Mouse (Mus musculus): ENCODE data around the gene Cblb.

Gene Cblb

GRCm38 (mm10) chr16:52031091-52031689 lies at the start of gene Cblb:
TSS of gene Cblb (plus strand) at chr16:52031225.
- peak; percentile 99 to 100 for DNase-seq (ENCODE audit: inconsistent age in 2 of 2, low spot score in 1 of 2)

- peak; percentile 30 to 65 for DNase-seq (ENCODE audit: inconsistent age in 2 of 2, low spot score in 1 of 2)
Observed at GRCm38 (mm10) chr16:51985436-51985835, 45.6 kb upstream of the Cblb start.

GRCm38 (mm10) chr16:51986207-51986606 lies 44.8 kb upstream of the Cblb start:
- no peak for DNase-seq (ENCODE audit: inconsistent age in 2 of 2, low spot score in 1 of 2)

- DNase-seq (ENCODE audit: inconsistent age in 2 of 2, low spot score in 1 of 2): no peak
Observed at GRCm38 (mm10) chr16:51987085-51987620, 43.9 kb upstream of the Cblb start.

GRCm38 (mm10) chr16:51988027-51988426 lies 43.0 kb upstream of the Cblb start:
- DNase-seq (ENCODE audit: inconsistent age in 2 of 2, low spot score in 1 of 2): no peak

- DNase-seq (ENCODE audit: inconsistent age in 2 of 2, low spot score in 1 of 2): no peak
Observed at GRCm38 (mm10) chr16:51989259-51989658, 41.8 kb upstream of the Cblb start.

- DNase-seq (ENCODE audit: inconsistent age in 2 of 2, low spot score in 1 of 2): no peak
Observed at GRCm38 (mm10) chr16:52000043-52000442, 31.0 kb upstream of the Cblb start.

- DNase-seq (ENCODE audit: inconsistent age in 2 of 2, low spot score in 1 of 2): no peak
Observed at GRCm38 (mm10) chr16:52000801-52001200, 30.2 kb upstream of the Cblb start.

GRCm38 (mm10) chr16:52007006-52007405 lies 24.0 kb upstream of the Cblb start:
- no peak for DNase-seq (ENCODE audit: inconsistent age in 2 of 2, low spot score in 1 of 2)

GRCm38 (mm10) chr16:52008471-52008870 lies 22.6 kb upstream of the Cblb start:
- peak in 1 of 2 experiments; percentile 69 for DNase-seq (ENCODE audit: inconsistent age in 2 of 2, low spot score in 1 of 2)

- DNase-seq (ENCODE audit: inconsistent age in 2 of 2, low spot score in 1 of 2): no peak
Observed at GRCm38 (mm10) chr16:52009421-52009820, 21.6 kb upstream of the Cblb start.

- DNase-seq (ENCODE audit: inconsistent age in 2 of 2, low spot score in 1 of 2): peak; percentile 57 to 87
Observed at GRCm38 (mm10) chr16:52012984-52013383, 18.0 kb upstream of the Cblb start.

- no peak for DNase-seq (ENCODE audit: inconsistent age in 2 of 2, low spot score in 1 of 2)
Observed at GRCm38 (mm10) chr16:52013812-52014211, 17.2 kb upstream of the Cblb start.

GRCm38 (mm10) chr16:52023417-52023816 lies 7.6 kb upstream of the Cblb start:
- no peak for DNase-seq (ENCODE audit: inconsistent age in 2 of 2, low spot score in 1 of 2)

- DNase-seq (ENCODE audit: inconsistent age in 2 of 2, low spot score in 1 of 2): no peak
Observed at GRCm38 (mm10) chr16:52027326-52027725, 3.7 kb upstream of the Cblb start.

GRCm38 (mm10) chr16:52029001-52029400 lies 2.0 kb upstream of the Cblb start:
- no peak for DNase-seq (ENCODE audit: inconsistent age in 2 of 2, low spot score in 1 of 2)

GRCm38 (mm10) chr16:52031712-52032251 lies 757 bp downstream of the Cblb start:
- peak; percentile 93 to 98 for DNase-seq (ENCODE audit: inconsistent age in 2 of 2, low spot score in 1 of 2)

GRCm38 (mm10) chr16:52032376-52033330 lies 1.6 kb downstream of the Cblb start:
- peak in 1 of 2 experiments; percentile 64 for DNase-seq (ENCODE audit: inconsistent age in 2 of 2, low spot score in 1 of 2)

GRCm38 (mm10) chr16:52033381-52034315 lies 2.6 kb downstream of the Cblb start:
- peak in 1 of 2 experiments; percentile 41 for DNase-seq (ENCODE audit: inconsistent age in 2 of 2, low spot score in 1 of 2)

- DNase-seq (ENCODE audit: inconsistent age in 2 of 2, low spot score in 1 of 2): peak; percentile 54 to 83
Observed at GRCm38 (mm10) chr16:52034356-52034755, 3.3 kb downstream of the Cblb start.

Data from adrenal gland, adult (tissue).